Mouse (Mus musculus) MEL (cell line): ENCODE measurements around the gene Josd1.

ENCODE experiments used
- CTCF ChIP-seq, 3 experiments: IDR thresholded peaks in 2 of 3; conservative IDR thresholded peaks in 1 of 3; 2 replicates each; pipeline ENCODE4 v1.5.1; 2011 to 2012; ENCODE audit warnings: low read length in 3 of 3, low read depth in 2 of 3, mild to moderate bottlenecking in 2 of 3, improper control_type of control experiment in 1 of 3, inconsistent platforms in 1 of 3, mixed read lengths in 1 of 3, moderate library complexity in 1 of 3; ENCODE audit not compliant: control insufficient read depth in 1 of 3, insufficient read depth in 1 of 3, poor library complexity in 1 of 3, severe bottlenecking in 1 of 3
- ELF1 ChIP-seq: IDR thresholded peaks from 2 replicates; pipeline ENCODE4 v1.6.1; 2014; ENCODE audit warnings: low read depth, mild to moderate bottlenecking, inconsistent platforms, low read length, improper control_type of control experiment, moderate library complexity
- MAX ChIP-seq: IDR thresholded peaks from 2 replicates; pipeline ENCODE4 v1.6.1; 2011; ENCODE audit warnings: low read length, improper control_type of control experiment
- POLR2A ChIP-seq, 2 experiments: IDR thresholded peaks; 2 replicates each; pipeline ENCODE4 v1.6.1; 2011 to 2012; ENCODE audit warnings: low read length in 2 of 2, mild to moderate bottlenecking in 2 of 2, control low read depth in 1 of 2, improper control_type of control experiment in 1 of 2, low read depth in 1 of 2, moderate library complexity in 1 of 2; ENCODE audit not compliant: control insufficient read depth in 1 of 2, insufficient read depth in 1 of 2, poor library complexity in 1 of 2
- TCF12 ChIP-seq: IDR thresholded peaks from 2 replicates; pipeline ENCODE4 v1.6.1; 2014; ENCODE audit warnings: low read depth, mild to moderate bottlenecking, inconsistent platforms, low read length, improper control_type of control experiment, moderate library complexity
- UBTF ChIP-seq: IDR thresholded peaks from 2 replicates; pipeline ENCODE4 v1.6.1; 2012; ENCODE audit warnings: low read depth, mild to moderate bottlenecking, inconsistent platforms, low read length, improper control_type of control experiment, moderate library complexity, borderline replicate concordance; ENCODE audit not compliant: insufficient read depth
- ZMIZ1 ChIP-seq: IDR thresholded peaks from 2 replicates; pipeline ENCODE4 v1.6.1; 2012; ENCODE audit warnings: low read depth, mild to moderate bottlenecking, inconsistent platforms, low read length, improper control_type of control experiment, moderate library complexity

- no peak for TF ChIP-seq CTCF (IDR thresholded peaks at IDR 0.05 in 2 of 3, conservative IDR thresholded peaks at IDR 0.05 in 1 of 3; ENCODE audit: control insufficient read depth in 1 of 3, insufficient read depth in 1 of 3, low read depth in 2 of 3, low read length in 3 of 3, poor library complexity in 1 of 3, severe bottlenecking in 1 of 3)
- no peak for TF ChIP-seq POLR2A (IDR thresholded peaks at IDR 0.05; ENCODE audit: control insufficient read depth in 1 of 2, insufficient read depth in 1 of 2, low read depth in 1 of 2, low read length in 2 of 2, poor library complexity in 1 of 2)
- no peak for TF ChIP-seq ZMIZ1
- no peak for TF ChIP-seq UBTF
- TF ChIP-seq MAX, result no peak
- TF ChIP-seq ELF1, result no peak
- no peak for TF ChIP-seq TCF12
These were observed 57.2 kb downstream of the Josd1 start for GRCm38 (mm10) chr15:79630471-79630870.
